Mouse (Mus musculus): ENCODE measurements at regions not wholly inside any gene's neighbourhood (a gene's known extent, or its start where the extent isn't known, plus 50 kb on each side); places are given as distances from the start of the nearest gene placed in this dataset.
A peak's percentile ranks its signal among the peaks of the same experiment; 100 is the strongest.

DNA sequence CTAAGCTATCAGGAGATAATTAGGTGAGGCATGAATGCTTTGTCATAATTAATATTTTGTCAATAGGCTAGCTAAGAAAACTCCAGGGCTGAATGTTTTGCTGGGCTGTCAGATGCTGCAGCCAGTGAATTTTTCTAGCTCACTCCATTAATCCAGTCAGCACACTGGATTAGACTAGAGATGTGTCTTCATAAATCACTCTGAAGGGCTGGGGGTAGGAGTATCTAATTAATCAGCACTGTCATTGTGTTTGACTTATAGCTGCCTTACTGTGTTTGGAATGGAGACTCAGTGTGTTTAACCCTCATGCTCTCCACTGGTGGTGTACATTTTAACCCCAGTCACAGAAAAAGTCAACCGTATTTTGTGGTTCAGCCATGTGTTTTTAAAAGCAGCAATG, 179.9 kb upstream of the Isl1 start:
- H3K36me3 ChIP-seq (ENCODE audit: control insufficient read depth, insufficient read depth, low read length): no peaks in the 10 kb centered on the region
- H3K4me3 ChIP-seq (replicated peaks; ENCODE audit: low read depth, low read length): no peak overlapping the region
- DNase-seq (no peak), ATAC-seq (ENCODE audit: low FRiP score, low TSS enrichment) (no peak)
- no peaks in the 10 kb centered on the region for H3K27me3 ChIP-seq (ENCODE audit: control insufficient read depth, insufficient read depth, low read length)
- 79% methylated on average over 1 of the region's 1 CpGs for WGBS
- H3K9ac ChIP-seq (replicated peaks; ENCODE audit: low read length): no peak overlapping the region
- no peaks in the 10 kb centered on the region for H3K4me1 ChIP-seq (ENCODE audit: control insufficient read depth, insufficient read depth, low read length)
- H3K4me2 ChIP-seq (ENCODE audit: low read length): no peak overlapping the region
- H3K9me3 ChIP-seq (ENCODE audit: control insufficient read depth, low read length): no peaks in the 10 kb centered on the region
- no peak overlapping the region for H3K27ac ChIP-seq (replicated peaks; ENCODE audit: low read depth, low read length)

- no peak overlapping the region for H3K4me3 ChIP-seq (replicated peaks; ENCODE audit: low read depth, low read length)
- H3K36me3 ChIP-seq (ENCODE audit: control insufficient read depth, insufficient read depth, low read length): no peaks in the 10 kb centered on the region
- ATAC-seq (ENCODE audit: low FRiP score, low TSS enrichment) (no peak), DNase-seq (no peak)
- H3K4me1 ChIP-seq (ENCODE audit: control insufficient read depth, insufficient read depth, low read length): no peaks in the 10 kb centered on the region
- no peak overlapping the region for H3K4me2 ChIP-seq (ENCODE audit: low read length)
- 77% methylated on average over 8 of the region's 8 CpGs for WGBS
- no peak overlapping the region for H3K27ac ChIP-seq (replicated peaks; ENCODE audit: low read depth, low read length)
- H3K9ac ChIP-seq (replicated peaks; ENCODE audit: low read length): no peak overlapping the region
- no peaks in the 10 kb centered on the region for H3K9me3 ChIP-seq (ENCODE audit: control insufficient read depth, low read length)
- no peaks in the 10 kb centered on the region for H3K27me3 ChIP-seq (ENCODE audit: control insufficient read depth, insufficient read depth, low read length)
Measured at GRCm38 (mm10) chr13:116474611-116475010, 165.1 kb upstream of the Isl1 start.

DNA sequence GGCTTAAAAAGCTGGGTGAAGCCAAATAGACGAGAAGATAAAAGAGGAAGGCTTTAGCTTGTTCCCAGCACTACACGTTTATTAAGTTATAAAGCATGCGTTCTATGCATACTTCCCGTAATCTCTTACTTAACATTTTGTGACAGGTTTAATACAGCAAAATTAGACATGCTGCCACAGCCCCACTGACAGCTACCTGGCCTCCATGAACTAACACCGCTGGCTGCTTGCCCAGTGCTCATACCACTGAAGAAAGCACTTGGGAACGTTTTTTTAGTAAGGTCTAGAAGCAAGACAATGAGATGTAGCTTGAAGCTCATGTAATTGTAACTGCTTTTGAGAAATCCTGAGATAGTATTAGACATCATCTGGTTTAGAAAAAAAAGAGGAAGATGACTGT, 152.3 kb upstream of the Isl1 start:
- Histone ChIP-seq H3K27ac (replicated peaks; ENCODE audit: low read depth, low read length) (no peak overlapping the region), H3K27me3 (ENCODE audit: control insufficient read depth, insufficient read depth, low read length) (no peaks in the 10 kb centered on the region), H3K4me2 (ENCODE audit: low read length) (no peak overlapping the region), H3K4me3 (replicated peaks; ENCODE audit: low read depth, low read length) (no peak overlapping the region), H3K4me1 (ENCODE audit: control insufficient read depth, insufficient read depth, low read length) (no peaks in the 10 kb centered on the region), H3K36me3 (ENCODE audit: control insufficient read depth, insufficient read depth, low read length) (no peaks in the 10 kb centered on the region), H3K9me3 (ENCODE audit: control insufficient read depth, low read length) (no peaks in the 10 kb centered on the region), H3K9ac (replicated peaks; ENCODE audit: low read length) (no peak overlapping the region)
- 39% methylated on average over 6 of the region's 6 CpGs for WGBS
- peak; percentile 48 for DNase-seq
- peak; percentile 53; the same call in 1 of the 2 replicates for ATAC-seq (ENCODE audit: low FRiP score, low TSS enrichment)

DNA sequence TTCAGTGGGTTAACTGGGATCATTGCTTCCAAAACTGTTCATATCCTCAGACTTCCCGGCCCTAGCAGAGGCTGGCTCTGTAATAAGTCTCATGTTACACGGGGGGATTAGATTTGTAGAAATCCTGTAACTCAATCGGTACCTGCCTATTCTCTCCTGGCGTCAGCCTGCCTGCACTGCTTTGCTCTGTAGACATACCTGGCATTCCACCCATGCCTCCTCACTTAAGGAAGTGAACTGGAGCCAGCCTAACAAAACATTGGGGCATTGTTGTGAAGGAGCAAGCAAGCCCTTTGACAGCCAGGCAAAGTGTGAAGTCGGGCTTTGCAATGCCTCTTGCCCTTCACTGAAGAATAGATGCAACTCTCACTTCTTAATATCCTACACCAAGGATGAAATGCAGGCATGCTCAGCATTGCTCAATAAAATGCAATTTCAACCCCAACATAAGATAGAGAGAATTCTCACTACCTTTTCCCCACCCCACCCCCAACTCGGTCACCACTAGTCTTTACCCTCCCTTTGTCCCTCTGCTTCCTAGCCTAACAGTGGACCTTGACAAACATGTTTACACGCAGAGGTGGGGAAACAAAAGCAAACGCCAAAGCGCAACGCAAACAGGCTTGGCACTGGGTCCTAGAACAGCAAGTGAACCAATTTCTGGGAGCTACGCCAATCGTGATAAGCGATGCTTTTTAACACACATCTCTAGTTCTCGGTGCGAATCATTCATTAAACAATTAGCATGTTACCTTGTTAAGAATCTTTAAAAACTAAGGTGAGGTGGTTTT, 133.9 kb upstream of the Isl1 start:
- Histone ChIP-seq H3K4me2 (ENCODE audit: low read length) (no peak overlapping the region), H3K4me1 (ENCODE audit: control insufficient read depth, insufficient read depth, low read length) (no peaks in the 10 kb centered on the region), H3K27ac (replicated peaks; ENCODE audit: low read depth, low read length) (no peak overlapping the region), H3K27me3 (ENCODE audit: control insufficient read depth, insufficient read depth, low read length) (no peaks in the 10 kb centered on the region), H3K36me3 (ENCODE audit: control insufficient read depth, insufficient read depth, low read length) (no peaks in the 10 kb centered on the region), H3K9me3 (ENCODE audit: control insufficient read depth, low read length) (no peaks in the 10 kb centered on the region), H3K4me3 (replicated peaks; ENCODE audit: low read depth, low read length) (no peak overlapping the region), H3K9ac (replicated peaks; ENCODE audit: low read length) (no peak overlapping the region)
- WGBS: 49% methylated on average over 15 of the region's 15 CpGs
- DNase-seq (peak; percentile 19), ATAC-seq (ENCODE audit: low FRiP score, low TSS enrichment) (no peak)

- DNase-seq (no peak), ATAC-seq (ENCODE audit: low FRiP score, low TSS enrichment) (no peak)
- H3K27me3 ChIP-seq (ENCODE audit: control insufficient read depth, insufficient read depth, low read length): no peaks in the 10 kb centered on the region
- H3K27ac ChIP-seq (replicated peaks; ENCODE audit: low read depth, low read length): no peak overlapping the region
- no peak overlapping the region for H3K4me2 ChIP-seq (ENCODE audit: low read length)
- no peak overlapping the region for H3K9ac ChIP-seq (replicated peaks; ENCODE audit: low read length)
- H3K36me3 ChIP-seq (ENCODE audit: control insufficient read depth, insufficient read depth, low read length): no peaks in the 10 kb centered on the region
- no peaks in the 10 kb centered on the region for H3K4me1 ChIP-seq (ENCODE audit: control insufficient read depth, insufficient read depth, low read length)
- H3K9me3 ChIP-seq (ENCODE audit: control insufficient read depth, low read length): no peaks in the 10 kb centered on the region
- WGBS: 70% methylated on average over 3 of the region's 3 CpGs
- no peak overlapping the region for H3K4me3 ChIP-seq (replicated peaks; ENCODE audit: low read depth, low read length)
Measured at GRCm38 (mm10) chr13:116417768-116418167, 108.3 kb upstream of the Isl1 start.

GRCm38 (mm10) chr13:116414473-116414872, 105.0 kb upstream of the Isl1 start:
- no peak overlapping the region for H3K4me3 ChIP-seq (replicated peaks; ENCODE audit: low read depth, low read length)
- no peaks in the 10 kb centered on the region for H3K36me3 ChIP-seq (ENCODE audit: control insufficient read depth, insufficient read depth, low read length)
- no peak overlapping the region for H3K4me2 ChIP-seq (ENCODE audit: low read length)
- no peaks in the 10 kb centered on the region for H3K27me3 ChIP-seq (ENCODE audit: control insufficient read depth, insufficient read depth, low read length)
- H3K9me3 ChIP-seq (ENCODE audit: control insufficient read depth, low read length): no peaks in the 10 kb centered on the region
- 62% methylated on average over 7 of the region's 7 CpGs for WGBS
- H3K27ac ChIP-seq (replicated peaks; ENCODE audit: low read depth, low read length): no peak overlapping the region
- ATAC-seq (ENCODE audit: low FRiP score, low TSS enrichment) (no peak), DNase-seq (peak; percentile 16)
- H3K9ac ChIP-seq (replicated peaks; ENCODE audit: low read length): no peak overlapping the region
- H3K4me1 ChIP-seq (ENCODE audit: control insufficient read depth, insufficient read depth, low read length): no peaks in the 10 kb centered on the region

DNA sequence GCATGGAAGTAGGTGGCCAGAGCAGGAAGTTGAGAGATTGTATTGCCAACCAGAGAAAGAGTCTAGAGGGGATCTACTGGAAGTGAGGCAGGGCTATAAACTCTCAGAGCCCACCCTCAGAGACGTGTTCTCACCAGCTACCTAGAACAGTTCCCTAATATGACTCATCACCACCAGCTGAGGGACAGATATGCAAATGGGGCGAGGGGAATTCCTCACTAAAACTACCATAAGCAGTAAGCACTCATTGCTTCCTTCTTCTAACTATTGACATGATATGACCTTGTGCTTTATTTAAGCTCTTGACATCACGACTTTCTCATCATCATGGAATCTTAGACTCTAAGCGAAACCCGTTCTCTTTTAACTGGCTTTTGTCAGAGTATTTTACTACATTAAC, 101.2 kb upstream of the Isl1 start:
- H3K4me1 ChIP-seq (ENCODE audit: control insufficient read depth, insufficient read depth, low read length): no peaks in the 10 kb centered on the region
- DNase-seq: no peak
- WGBS: 78% methylated on average over 5 of the region's 5 CpGs
- no peak overlapping the region for H3K9ac ChIP-seq (replicated peaks; ENCODE audit: low read length)
- no peaks in the 10 kb centered on the region for H3K27me3 ChIP-seq (ENCODE audit: control insufficient read depth, insufficient read depth, low read length)
- H3K36me3 ChIP-seq (ENCODE audit: control insufficient read depth, insufficient read depth, low read length): no peaks in the 10 kb centered on the region
- H3K9me3 ChIP-seq (ENCODE audit: control insufficient read depth, low read length): no peaks in the 10 kb centered on the region
- no peak overlapping the region for H3K27ac ChIP-seq (replicated peaks; ENCODE audit: low read depth, low read length)
- ATAC-seq (ENCODE audit: low FRiP score, low TSS enrichment): no peak
- no peak overlapping the region for H3K4me2 ChIP-seq (ENCODE audit: low read length)
- H3K4me3 ChIP-seq (replicated peaks; ENCODE audit: low read depth, low read length): no peak overlapping the region

Measured in midbrain, embryonic 14.5 days (tissue).